Mouse (Mus musculus): ENCODE results near the gene Capn15.

- TF ChIP-seq CHD2 (IDR thresholded peaks at IDR 0.05; ENCODE audit: low read depth, low read length) (no peak), MAFK (IDR thresholded peaks at IDR 0.05; ENCODE audit: insufficient read depth, low read depth, low read length) (no peak), ZC3H11A (IDR thresholded peaks at IDR 0.05; ENCODE audit: borderline replicate concordance, low read depth, low read length) (no peak), HCFC1 (IDR thresholded peaks at IDR 0.05; ENCODE audit: borderline replicate concordance, insufficient read depth, low read length) (no peak)
Measured at GRCm38 (mm10) chr17:25982913-25983312, 2.7 kb downstream of the Capn15 start.
